Mouse (Mus musculus) cerebellum, adult 2 months (tissue): ENCODE results near the gene Thap3.

Experiments
- CTCF ChIP-seq: fragments of 200-500 bp; IDR thresholded peaks from 2 replicates; pipeline ENCODE4 v1.5.1; 2011; ENCODE audit warnings: low read depth, mild to moderate bottlenecking, control low read depth, low read length, moderate library complexity, borderline replicate concordance; ENCODE audit not compliant: insufficient read depth
- POLR2A ChIP-seq: fragments of 200-500 bp; IDR thresholded peaks from 2 replicates; pipeline ENCODE4 v1.6.1; 2011; ENCODE audit warnings: low read length, control low read depth, borderline replicate concordance; ENCODE audit not compliant: insufficient read depth

DNA sequence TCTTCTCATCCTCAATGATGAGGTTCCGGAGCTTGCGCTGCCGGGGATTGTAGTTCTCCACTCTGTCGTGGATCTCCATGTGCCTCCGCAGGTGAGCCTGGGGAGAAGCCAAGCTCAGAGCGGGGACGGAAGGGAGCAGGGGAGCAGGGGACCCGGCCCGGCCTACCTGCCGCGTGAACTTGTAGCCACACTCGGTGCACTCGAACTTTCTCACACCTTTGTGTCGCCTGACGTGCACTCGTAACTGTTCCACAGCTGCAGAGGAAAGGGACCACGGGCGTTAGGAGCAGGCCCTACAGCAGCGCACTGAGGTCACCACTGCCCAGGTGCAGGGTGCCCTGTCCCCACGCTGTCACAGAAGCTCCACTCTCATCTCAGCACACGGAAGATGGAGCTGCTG lies 31.2 kb upstream of the Thap3 start:
- no peak for TF ChIP-seq POLR2A
- no peak for TF ChIP-seq CTCF
